Mouse (Mus musculus) liver, embryonic 12.5 days (tissue): ENCODE measurements around the gene Myl3. TPM values are rescaled to one million over a fixed set of nuclear protein-coding genes. Genes with fewer than 3 reads are reported as not detected.

Experiments used
- ATAC-seq: fragments of 200-750 bp; cut with Nextera tagmentation; 2 replicates; pipeline ENCODE4 v1.8.0; 2017; ENCODE audit warnings: moderate number of reproducible peaks, mild to moderate bottlenecking, moderate library complexity
- H3K27ac ChIP-seq: fragments of 300-500 bp; sonication (generic); 2 replicates; pipeline ENCODE4 v1.5.1; 2016; ENCODE audit warnings: mild to moderate bottlenecking
- H3K27me3 ChIP-seq: fragments of 300-500 bp; sonication (generic); replicated peaks from 2 replicates; pipeline ENCODE4 v1.6.1; 2016; ENCODE audit warnings: mild to moderate bottlenecking, moderate library complexity
- H3K36me3 ChIP-seq: fragments of 300-500 bp; sonication (generic); 2 replicates; pipeline ENCODE4 v1.6.1; 2016; ENCODE audit warnings: mild to moderate bottlenecking, moderate library complexity
- H3K4me1 ChIP-seq: fragments of 300-500 bp; sonication (generic); 2 replicates; pipeline ENCODE4 v1.6.1; 2016
- H3K4me2 ChIP-seq: fragments of 300-500 bp; sonication (generic); 2 replicates; pipeline ENCODE4 v1.6.1; 2016; ENCODE audit warnings: mild to moderate bottlenecking, moderate library complexity
- H3K4me3 ChIP-seq: fragments of 300-500 bp; sonication (generic); 2 replicates; pipeline ENCODE4 v1.5.1; 2016; ENCODE audit warnings: mild to moderate bottlenecking, moderate library complexity
- H3K9ac ChIP-seq: fragments of 300-500 bp; sonication (generic); 2 replicates; pipeline ENCODE4 v1.6.1; 2016; ENCODE audit warnings: mild to moderate bottlenecking, moderate library complexity
- H3K9me3 ChIP-seq: fragments of 300-500 bp; sonication (generic); replicated peaks from 2 replicates; pipeline ENCODE4 v1.6.1; 2016; ENCODE audit warnings: mild to moderate bottlenecking, moderate library complexity
- WGBS: fragments of 180-500 bp; shearing (Covaris S2); methylation state at CpG from one replicate; pipeline ENCODE4 v1.1.7; 2016; ENCODE audit not compliant: insufficient replicate concordance; 5-methylcytosine and 5-hydroxymethylcytosine counted together
- polyA plus RNA-seq: library from polyadenylated mRNA; unstranded; fragments of >200 nt; fragmentation: Nextera tagmentation; extraction: Ambion mirVana; gene quantifications from 2 replicates; pipeline ENCODE4 v1.2.1, GENCODE M21; 2016

Myl3 gene
- polyA plus RNA-seq, 1 experiment from 2014 or later = 0.48 TPM

DNA sequence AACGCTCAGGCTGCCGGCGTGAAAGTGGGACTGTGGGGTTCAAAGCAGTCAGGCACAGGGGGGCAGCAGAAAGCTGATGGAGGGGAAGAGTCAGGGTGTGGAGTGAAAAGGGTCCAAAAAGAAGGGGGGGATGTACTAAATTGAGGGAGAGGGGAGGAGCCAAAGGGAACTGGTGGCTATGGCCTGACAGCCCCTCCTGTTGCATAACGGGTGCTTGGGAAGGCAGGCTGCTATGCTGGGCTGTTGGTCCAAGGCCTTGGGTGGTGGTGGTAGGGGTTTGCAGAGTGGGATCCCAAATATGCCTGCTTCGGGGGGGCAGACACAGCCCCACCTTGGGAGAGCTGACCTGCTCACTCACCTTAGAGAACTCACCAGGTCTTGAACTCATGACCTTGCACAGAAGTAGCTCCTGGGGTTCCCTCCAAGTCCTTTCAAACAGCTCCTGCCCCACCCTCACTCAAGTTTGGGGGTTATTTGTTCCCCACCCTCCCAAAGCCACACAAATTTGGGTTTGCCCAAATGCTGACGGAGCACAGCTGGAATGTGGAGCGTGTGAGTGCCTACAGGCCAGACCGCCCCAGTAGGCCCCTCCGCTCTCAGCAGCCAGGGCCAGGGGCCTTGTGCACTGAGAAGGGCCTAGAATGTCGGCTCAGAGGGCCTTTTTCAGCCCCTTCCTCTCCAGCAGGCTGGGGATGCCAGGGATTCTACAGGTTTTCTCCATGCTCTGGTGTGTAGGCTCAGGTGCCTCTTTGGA lies 33.8 kb downstream of the Myl3 start:
- Histone ChIP-seq H3K4me2 (no peak overlapping the region), H3K27me3 (peaks cover 22% of the 10 kb centered on the region), H3K4me1 (peaks cover under 1% of the 10 kb centered on the region; the same call in 1 of the 2 replicates), H3K27ac (no peak overlapping the region), H3K9me3 (no peaks in the 10 kb centered on the region), H3K36me3 (no peaks in the 10 kb centered on the region), H3K4me3 (no peak overlapping the region), H3K9ac (no peak overlapping the region)
- ATAC-seq = no peak
- 72% methylated on average over 10 of the region's 10 CpGs for WGBS

DNA sequence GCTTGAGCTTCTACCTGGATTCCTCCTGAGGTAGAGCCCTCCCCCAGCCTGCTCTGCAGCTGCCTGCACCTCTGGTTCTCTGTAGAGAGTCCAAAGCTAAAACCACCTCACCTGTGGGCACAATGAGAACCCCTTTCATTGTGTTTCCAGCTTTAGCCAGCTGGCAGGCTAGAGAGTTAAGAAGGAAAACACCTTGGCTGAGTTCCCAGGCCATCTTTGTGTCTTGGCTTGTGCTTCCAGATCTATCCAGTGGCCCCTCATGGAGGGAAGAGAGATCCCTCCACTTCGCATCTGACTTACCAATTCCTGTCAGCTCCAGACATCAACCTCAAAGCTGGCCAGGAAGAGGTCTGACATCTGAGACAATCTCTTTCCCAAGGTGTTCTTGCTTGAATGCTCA lies 36.4 kb downstream of the Myl3 start:
- Histone ChIP-seq H3K9ac (no peak overlapping the region), H3K36me3 (no peaks in the 10 kb centered on the region), H3K4me2 (no peak overlapping the region), H3K27ac (no peak overlapping the region), H3K4me1 (peaks cover 16% of the 10 kb centered on the region), H3K27me3 (peaks cover 48% of the 10 kb centered on the region), H3K9me3 (no peaks in the 10 kb centered on the region), H3K4me3 (no peak overlapping the region)
- 78% methylated on average over 1 of the region's 1 CpGs for WGBS
- no peak for ATAC-seq

DNA sequence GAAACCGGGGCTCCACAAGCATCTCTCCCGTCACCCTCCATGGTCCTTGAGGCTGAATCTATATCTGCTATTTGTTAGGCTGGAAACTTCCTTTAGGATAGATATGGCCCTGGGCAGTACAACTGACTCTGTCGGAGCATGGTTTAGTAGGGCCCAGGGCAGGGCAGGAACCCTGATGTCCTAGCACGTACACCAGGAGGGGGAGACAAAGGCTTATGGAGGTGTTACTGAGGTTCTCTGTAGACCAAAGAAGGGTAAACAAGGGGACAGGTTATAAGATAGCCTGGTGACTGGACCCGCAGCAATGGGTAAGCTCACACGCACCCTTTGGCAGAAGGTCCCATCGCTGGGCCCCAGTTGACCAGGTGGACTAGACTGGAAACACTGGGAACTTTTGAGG lies 36.9 kb downstream of the Myl3 start:
- no peaks in the 10 kb centered on the region for H3K9me3 ChIP-seq
- peaks cover 17% of the 10 kb centered on the region for H3K4me1 ChIP-seq
- H3K27ac ChIP-seq = no peak overlapping the region
- no peak overlapping the region for H3K4me2 ChIP-seq
- H3K4me3 ChIP-seq = no peak overlapping the region
- ATAC-seq = no peak
- peaks cover 51% of the 10 kb centered on the region for H3K27me3 ChIP-seq
- WGBS = 72% methylated on average over 7 of the region's 7 CpGs
- no peaks in the 10 kb centered on the region for H3K36me3 ChIP-seq
- H3K9ac ChIP-seq = no peak overlapping the region

DNA sequence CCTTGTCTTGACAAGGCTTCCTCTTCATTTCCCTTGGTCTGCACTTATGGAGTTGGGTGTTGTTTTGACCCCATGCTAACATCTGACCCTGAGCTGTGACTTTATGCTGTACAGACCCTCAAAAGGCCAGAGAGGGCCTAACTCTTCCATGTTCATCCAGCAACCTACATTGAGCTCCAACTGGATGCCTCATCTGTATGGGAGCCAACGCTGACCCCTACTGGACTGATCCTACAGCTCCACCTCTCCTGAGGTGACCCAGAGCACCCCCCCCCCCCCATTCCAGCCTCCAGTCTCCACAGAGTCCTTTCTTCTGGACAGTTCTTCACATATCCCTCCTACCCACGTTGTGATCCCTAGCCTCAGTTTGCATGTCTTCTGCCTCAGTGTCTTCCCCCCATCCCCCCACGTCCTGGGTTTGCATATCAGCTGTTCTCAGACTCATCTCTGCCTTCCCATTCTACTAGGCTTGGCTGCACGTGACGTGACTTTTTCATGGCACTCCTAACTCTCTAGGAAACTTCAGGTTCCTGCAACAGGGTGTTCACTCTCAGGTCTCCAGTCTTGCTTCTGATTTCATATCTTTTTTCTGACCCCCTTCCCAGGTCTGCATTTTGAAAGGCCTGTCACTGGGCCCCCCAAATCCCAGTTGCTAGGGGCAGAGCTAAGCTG lies 37.7 kb downstream of the Myl3 start:
- Histone ChIP-seq H3K9ac (no peak overlapping the region), H3K36me3 (no peaks in the 10 kb centered on the region), H3K4me2 (no peak overlapping the region), H3K4me3 (no peak overlapping the region), H3K9me3 (no peaks in the 10 kb centered on the region), H3K27me3 (peaks cover 49% of the 10 kb centered on the region), H3K4me1 (peaks cover 18% of the 10 kb centered on the region), H3K27ac (no peak overlapping the region)
- WGBS = 39% methylated on average over 5 of the region's 5 CpGs
- no peak for ATAC-seq

DNA sequence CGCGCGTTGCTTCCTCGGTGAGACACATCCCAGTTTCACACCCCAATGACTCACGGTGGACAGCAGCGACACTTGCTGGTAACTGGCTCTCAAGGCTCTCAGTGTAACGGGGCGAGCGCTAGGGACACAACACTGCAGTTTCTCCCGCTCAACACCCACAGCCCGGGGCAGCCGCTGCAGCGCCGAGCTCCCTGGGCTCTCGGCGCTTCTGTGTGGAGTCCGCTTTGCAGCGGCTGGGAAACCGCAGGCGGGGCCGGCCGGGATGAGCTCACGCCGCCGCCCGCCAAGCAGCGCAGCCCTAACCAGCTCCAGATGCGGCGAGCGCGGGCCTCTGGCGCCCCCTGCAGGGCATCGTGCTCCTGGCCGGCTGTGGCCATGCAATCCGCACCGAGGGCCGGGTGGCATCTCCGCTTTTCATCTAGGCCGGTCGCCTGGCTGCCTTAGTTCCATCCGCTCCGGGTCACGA lies 39.6 kb downstream of the Myl3 start:
- WGBS = under 1% methylated on average over 39 of the region's 43 CpGs
- Histone ChIP-seq H3K27ac (no peak overlapping the region), H3K4me2 (peak overlapping the region; percentile 83), H3K27me3 (peaks cover 47% of the 10 kb centered on the region), H3K36me3 (no peaks in the 10 kb centered on the region), H3K9ac (peak overlapping the region; percentile 66), H3K4me1 (peaks cover 18% of the 10 kb centered on the region), H3K9me3 (no peaks in the 10 kb centered on the region), H3K4me3 (peak overlapping the region; percentile 50)
- ATAC-seq = peak; percentile 90

DNA sequence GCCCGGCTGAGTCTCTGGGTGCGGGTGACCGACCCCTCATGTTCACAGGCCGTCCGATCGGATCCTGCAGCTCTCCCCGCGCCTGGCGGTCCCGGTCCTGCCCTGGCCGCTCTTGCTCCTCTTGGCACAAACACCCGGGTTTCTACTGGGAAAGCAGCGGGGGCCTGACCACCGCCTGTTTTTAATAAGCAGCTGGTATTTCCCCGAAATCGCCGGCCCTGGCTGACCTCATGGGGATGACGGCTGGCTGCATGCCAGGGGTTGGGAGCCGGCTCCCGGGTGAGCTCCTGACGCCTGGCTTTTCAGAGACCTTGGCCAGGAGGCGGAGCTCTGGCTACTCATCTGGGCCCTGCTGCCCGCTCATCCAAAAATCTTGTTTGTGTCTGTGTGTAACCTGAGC lies 40.1 kb downstream of the Myl3 start:
- 2% methylated on average over 23 of the region's 23 CpGs for WGBS
- Histone ChIP-seq H3K4me1 (peaks cover 18% of the 10 kb centered on the region), H3K27me3 (peaks cover 47% of the 10 kb centered on the region), H3K4me2 (peak overlapping the region; percentile 83), H3K9me3 (no peaks in the 10 kb centered on the region), H3K4me3 (peak overlapping the region; percentile 50), H3K36me3 (no peaks in the 10 kb centered on the region), H3K9ac (peak overlapping the region; percentile 66), H3K27ac (no peak overlapping the region)
- peak; percentile 38 for ATAC-seq

DNA sequence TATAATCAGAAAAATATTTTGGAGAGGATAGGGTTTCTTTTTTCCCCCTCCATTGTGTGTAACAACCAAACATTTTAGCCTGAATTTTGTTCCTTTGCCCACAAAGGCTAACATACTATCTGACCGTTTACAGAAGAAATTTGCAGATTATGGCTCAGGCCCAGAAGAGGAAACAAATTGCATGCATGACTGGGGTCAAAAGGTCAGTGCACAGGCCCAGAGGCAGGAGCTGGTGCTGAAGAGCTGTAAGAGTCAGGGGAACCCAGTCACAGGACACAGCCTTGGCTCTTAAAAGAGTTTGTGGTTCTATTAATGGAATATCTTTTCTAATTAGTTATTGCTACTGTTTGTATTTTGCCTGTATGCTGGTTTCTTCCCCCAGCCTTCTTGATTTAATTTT lies 42.0 kb downstream of the Myl3 start:
- Histone ChIP-seq H3K27ac (no peak overlapping the region), H3K4me2 (no peak overlapping the region), H3K36me3 (no peaks in the 10 kb centered on the region), H3K4me3 (no peak overlapping the region), H3K9me3 (no peaks in the 10 kb centered on the region), H3K27me3 (peaks cover 33% of the 10 kb centered on the region), H3K9ac (no peak overlapping the region), H3K4me1 (peaks cover 18% of the 10 kb centered on the region)
- ATAC-seq = no peak
- 29% methylated on average over 1 of the region's 1 CpGs for WGBS

DNA sequence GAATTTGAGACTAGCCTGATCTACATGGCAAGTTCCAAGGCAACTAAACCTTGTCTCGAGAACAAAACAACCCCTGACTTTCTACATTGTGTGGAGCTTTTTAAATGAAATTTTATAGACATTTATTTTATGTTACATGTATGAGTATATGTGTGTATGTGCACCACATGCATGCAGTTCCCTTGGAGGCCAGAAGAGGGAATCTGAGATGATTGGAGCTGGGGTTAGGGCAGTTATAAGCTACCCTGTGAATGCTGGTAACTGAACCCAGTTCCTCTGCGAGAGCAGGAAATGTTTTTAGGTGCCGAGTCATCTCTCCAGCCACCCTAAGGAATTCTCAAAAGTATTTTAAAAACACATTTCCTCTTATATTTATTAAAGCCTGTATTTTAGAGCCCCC lies 46.5 kb downstream of the Myl3 start:
- H3K9ac ChIP-seq = no peak overlapping the region
- no peak overlapping the region for H3K4me2 ChIP-seq
- H3K36me3 ChIP-seq = no peaks in the 10 kb centered on the region
- H3K4me3 ChIP-seq = no peak overlapping the region
- no peak overlapping the region for H3K27ac ChIP-seq
- H3K4me1 ChIP-seq = 0 out of 2 replicates have a peak, but pooled peaks cover 3% of the 10 kb centered on the region
- 66% methylated on average over 3 of the region's 3 CpGs for WGBS
- H3K9me3 ChIP-seq = no peaks in the 10 kb centered on the region
- peaks cover 2% of the 10 kb centered on the region; the same call in 1 of the 2 replicates for H3K27me3 ChIP-seq
- no peak for ATAC-seq

DNA sequence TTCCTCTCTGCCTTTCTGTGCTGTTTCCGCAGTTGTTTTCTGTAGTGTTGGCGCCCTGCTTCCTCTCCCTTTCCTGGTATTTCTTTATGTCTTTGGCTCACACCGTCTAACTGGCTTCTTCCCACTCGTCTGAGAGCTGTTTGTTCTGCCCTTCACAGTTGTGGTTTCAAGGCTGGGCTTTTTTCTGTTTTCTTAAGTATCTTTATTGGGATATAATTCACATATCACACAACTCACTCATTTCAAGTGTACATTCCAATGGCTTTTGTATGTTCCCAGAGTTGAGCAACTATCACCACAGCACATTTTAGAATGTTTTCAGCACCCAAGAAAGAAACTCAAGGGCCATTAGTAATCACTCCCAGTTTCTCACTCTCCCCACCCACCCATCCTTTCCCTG lies 48.8 kb downstream of the Myl3 start:
- no peak overlapping the region for H3K4me3 ChIP-seq
- no peak overlapping the region for H3K4me2 ChIP-seq
- no peaks in the 10 kb centered on the region for H3K9me3 ChIP-seq
- H3K9ac ChIP-seq = no peak overlapping the region
- 56% methylated on average over 4 of the region's 4 CpGs for WGBS
- ATAC-seq = no peak
- H3K27ac ChIP-seq = no peak overlapping the region
- H3K36me3 ChIP-seq = no peaks in the 10 kb centered on the region
- no peaks in the 10 kb centered on the region for H3K4me1 ChIP-seq
- H3K27me3 ChIP-seq = no peaks in the 10 kb centered on the region

DNA sequence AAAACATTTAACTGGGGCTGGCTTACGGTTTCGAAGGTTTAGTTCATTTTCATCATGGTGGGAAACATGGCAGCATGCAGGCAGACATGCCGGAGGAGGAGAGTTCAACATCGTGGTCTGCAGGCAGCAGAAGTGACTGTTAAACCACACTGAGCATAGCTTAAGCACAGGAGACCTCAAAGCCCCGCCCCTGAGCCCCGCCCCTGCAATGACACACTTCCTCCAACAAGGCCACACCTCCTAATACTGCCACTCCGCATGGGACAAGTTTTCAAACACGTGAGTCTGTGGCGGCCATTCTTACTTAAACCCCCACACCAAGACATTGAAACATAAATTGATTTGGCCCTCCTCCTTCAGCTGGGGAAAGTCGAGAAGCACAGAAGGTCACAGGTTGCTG lies 55.4 kb downstream of the Myl3 start:
- no peak overlapping the region for H3K27ac ChIP-seq
- no peak for ATAC-seq
- no peaks in the 10 kb centered on the region for H3K36me3 ChIP-seq
- H3K27me3 ChIP-seq = no peaks in the 10 kb centered on the region
- no peak overlapping the region for H3K4me2 ChIP-seq
- no peak overlapping the region for H3K4me3 ChIP-seq
- H3K4me1 ChIP-seq = no peaks in the 10 kb centered on the region
- WGBS = 57% methylated on average over 10 of the region's 10 CpGs
- H3K9me3 ChIP-seq = no peaks in the 10 kb centered on the region
- H3K9ac ChIP-seq = no peak overlapping the region

DNA sequence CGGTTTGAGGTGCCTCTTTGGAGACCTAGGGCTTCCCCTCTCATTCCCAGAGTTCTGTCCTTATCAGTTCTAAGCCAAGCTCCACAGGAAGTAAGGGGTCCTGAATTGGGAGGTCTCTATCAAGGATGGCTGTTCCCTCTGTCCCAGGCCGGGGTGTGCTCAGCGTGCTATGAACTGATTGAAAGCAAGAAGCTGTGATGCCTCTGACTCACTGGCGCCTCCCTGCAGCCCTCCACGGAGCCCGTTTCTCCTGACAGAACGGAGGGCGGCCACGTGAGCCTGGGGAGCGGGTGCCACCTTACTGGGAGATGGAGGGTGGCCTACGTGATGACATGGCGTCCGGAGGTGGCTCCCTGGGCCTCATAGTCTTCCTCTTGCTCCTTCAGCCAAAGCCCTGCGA lies 56.2 kb downstream of the Myl3 start, which contains the start of gene Prss42:
Gene Prss42 (plus strand): TSS at position 301 of the 400 bp plus-strand sequence.
- H3K9me3 ChIP-seq = no peaks in the 10 kb centered on the region
- H3K27me3 ChIP-seq = no peaks in the 10 kb centered on the region
- WGBS = 73% methylated on average over 14 of the region's 14 CpGs
- ATAC-seq = no peak
- H3K36me3 ChIP-seq = no peaks in the 10 kb centered on the region
- H3K4me2 ChIP-seq = no peak within 1 kb of the TSS
- H3K9ac ChIP-seq = no peak within 1 kb of the TSS
- no peaks in the 10 kb centered on the region for H3K4me1 ChIP-seq
- H3K4me3 ChIP-seq = no peak within 1 kb of the TSS
- H3K27ac ChIP-seq = no peak within 1 kb of the TSS

DNA sequence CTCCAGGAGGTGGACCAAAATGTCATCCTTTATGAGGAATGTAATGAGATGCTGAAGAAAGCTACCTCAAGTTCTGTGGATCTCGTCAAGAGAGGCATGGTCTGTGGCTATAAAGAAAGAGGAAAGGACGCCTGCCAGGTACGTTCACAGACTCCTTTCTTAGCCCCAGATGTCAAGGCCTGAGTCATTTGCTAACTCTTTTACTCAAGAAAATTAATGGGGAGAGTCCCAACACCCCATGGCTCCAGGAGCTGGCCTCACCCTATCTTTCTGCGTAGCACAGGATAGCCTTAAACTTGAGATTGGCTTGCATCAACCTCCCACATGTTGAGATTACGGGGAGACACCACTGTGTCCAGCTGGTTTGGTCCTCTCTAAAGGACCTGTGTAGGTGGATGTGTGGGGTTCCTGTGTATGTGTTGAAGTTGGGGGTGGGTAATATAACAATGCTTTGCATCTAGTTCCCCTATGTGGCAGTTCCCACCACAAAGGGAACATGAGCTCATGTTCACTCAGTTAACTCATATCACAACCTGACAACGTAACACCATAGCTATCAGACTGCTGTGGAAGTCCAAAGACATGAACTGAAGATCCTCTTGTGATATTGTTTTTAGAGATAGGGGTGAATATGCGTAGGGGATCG lies 59.3 kb downstream of the Myl3 start:
- no peaks in the 10 kb centered on the region for H3K9me3 ChIP-seq
- no peak overlapping the region for H3K27ac ChIP-seq
- H3K36me3 ChIP-seq = no peaks in the 10 kb centered on the region
- ATAC-seq = no peak
- H3K27me3 ChIP-seq = no peaks in the 10 kb centered on the region
- WGBS = 65% methylated on average over 8 of the region's 8 CpGs
- H3K9ac ChIP-seq = no peak overlapping the region
- H3K4me2 ChIP-seq = no peak overlapping the region
- no peaks in the 10 kb centered on the region for H3K4me1 ChIP-seq
- no peak overlapping the region for H3K4me3 ChIP-seq
